Mouse (Mus musculus) stomach, embryonic 16.5 days (tissue): ENCODE measurements around the gene Rcan2. TPM values are rescaled to one million over a fixed set of nuclear protein-coding genes. Genes with fewer than 3 reads are reported as not detected.
A peak's percentile ranks its signal among the peaks of the same experiment; 100 is the strongest.

Experiments used
- ATAC-seq: fragments of 200-750 bp; cut with Nextera tagmentation; 2 replicates; pipeline ENCODE4 v1.8.0; 2017; ENCODE audit warnings: moderate number of reproducible peaks, moderate TSS enrichment; ENCODE audit not compliant: insufficient read depth, low FRiP score
- H3K27ac ChIP-seq: fragments of 300-500 bp; sonication (generic); 2 replicates; pipeline ENCODE4 v1.5.1; 2014; ENCODE audit warnings: low read length
- H3K27me3 ChIP-seq: fragments of 300-500 bp; sonication (generic); 2 replicates; pipeline ENCODE4 v1.6.1; 2014; ENCODE audit warnings: low read length, control low read depth, mixed read lengths; ENCODE audit not compliant: control insufficient read depth, insufficient read depth
- H3K36me3 ChIP-seq: fragments of 300-500 bp; sonication (generic); 2 replicates; pipeline ENCODE4 v1.6.1; 2014; ENCODE audit warnings: low read length; ENCODE audit not compliant: control insufficient read depth, insufficient read depth
- H3K4me1 ChIP-seq: fragments of 300-500 bp; sonication (generic); 2 replicates; pipeline ENCODE4 v1.6.1; 2014; ENCODE audit warnings: low read length, control low read depth, mixed read lengths; ENCODE audit not compliant: control insufficient read depth, insufficient read depth
- H3K4me2 ChIP-seq: fragments of 300-500 bp; sonication (generic); 2 replicates; pipeline ENCODE4 v1.6.1; 2014; ENCODE audit warnings: low read depth, low read length, mixed read lengths
- H3K4me3 ChIP-seq: fragments of 300-500 bp; sonication (generic); replicated peaks from 2 replicates; pipeline ENCODE4 v1.5.1; 2014; ENCODE audit warnings: mild to moderate bottlenecking, low read length
- H3K9ac ChIP-seq: fragments of 300-500 bp; sonication (generic); 2 replicates; pipeline ENCODE4 v1.6.1; 2014; ENCODE audit warnings: low read length
- H3K9me3 ChIP-seq: fragments of 300-500 bp; sonication (generic); replicated peaks from 2 replicates; pipeline ENCODE4 v1.6.1; 2016; ENCODE audit warnings: low read length, control low read depth; ENCODE audit not compliant: control insufficient read depth
- WGBS: fragments of 180-500 bp; shearing (Covaris S2); extraction: QIAGEN DNeasy Blood & Tissue Kit; methylation state at CpG from one replicate; pipeline ENCODE4 v1.1.7; 2014; 5-methylcytosine and 5-hydroxymethylcytosine counted together
- polyA plus RNA-seq: library from polyadenylated mRNA; unstranded; fragments of >200 nt; fragmentation: Nextera tagmentation; extraction: Ambion mirVana; gene quantifications from 2 replicates; pipeline ENCODE4 v1.2.1, GENCODE M21; 2015

Rcan2 gene
- polyA plus RNA-seq, 1 experiment from 2014 or later = 12.0 TPM

- H3K27me3 ChIP-seq = no peaks in the 10 kb centered on the region
- no peaks in the 10 kb centered on the region for H3K9me3 ChIP-seq
- no peak overlapping the region for H3K9ac ChIP-seq
- no peak overlapping the region for H3K4me3 ChIP-seq
- no peak overlapping the region for H3K27ac ChIP-seq
- no peak overlapping the region for H3K4me2 ChIP-seq
- peaks cover 3% of the 10 kb centered on the region; the same call in 1 of the 2 replicates for H3K4me1 ChIP-seq
- no peaks in the 10 kb centered on the region for H3K36me3 ChIP-seq
- ATAC-seq = no peak
Measured at GRCm38 (mm10) chr17:44026786-44027185, 225.6 kb downstream of the Rcan2 start.

GRCm38 (mm10) chr17:44027311-44027710, 226.2 kb downstream of the Rcan2 start:
- no peaks in the 10 kb centered on the region for H3K36me3 ChIP-seq
- WGBS = 80% methylated on average over 9 of the region's 9 CpGs
- no peaks in the 10 kb centered on the region for H3K9me3 ChIP-seq
- no peak for ATAC-seq
- no peak overlapping the region for H3K9ac ChIP-seq
- H3K27ac ChIP-seq = no peak overlapping the region
- H3K27me3 ChIP-seq = no peaks in the 10 kb centered on the region
- H3K4me2 ChIP-seq = no peak overlapping the region
- H3K4me1 ChIP-seq = peaks cover 3% of the 10 kb centered on the region; the same call in 1 of the 2 replicates
- H3K4me3 ChIP-seq = no peak overlapping the region

- WGBS = 57% methylated on average over 5 of the region's 5 CpGs
- Histone ChIP-seq H3K9me3 (no peaks in the 10 kb centered on the region), H3K36me3 (no peaks in the 10 kb centered on the region), H3K27me3 (no peaks in the 10 kb centered on the region), H3K27ac (no peak overlapping the region), H3K4me3 (no peak overlapping the region), H3K4me2 (no peak overlapping the region), H3K4me1 (peaks cover 3% of the 10 kb centered on the region; the same call in 1 of the 2 replicates), H3K9ac (no peak overlapping the region)
- ATAC-seq = no peak
Measured at GRCm38 (mm10) chr17:44029616-44030015, 228.5 kb downstream of the Rcan2 start.

- no peak overlapping the region for H3K4me3 ChIP-seq
- H3K9ac ChIP-seq = no peak overlapping the region
- peaks cover 3% of the 10 kb centered on the region; the same call in 1 of the 2 replicates for H3K4me1 ChIP-seq
- WGBS = 48% methylated on average over 3 of the region's 3 CpGs
- no peaks in the 10 kb centered on the region for H3K27me3 ChIP-seq
- H3K27ac ChIP-seq = 0 out of 2 replicates have a peak overlapping the region, but pooled peaks have one; percentile 12
- H3K4me2 ChIP-seq = no peak overlapping the region
- H3K9me3 ChIP-seq = no peaks in the 10 kb centered on the region
- no peak for ATAC-seq
- H3K36me3 ChIP-seq = no peaks in the 10 kb centered on the region
Measured at GRCm38 (mm10) chr17:44030776-44031587, 229.8 kb downstream of the Rcan2 start.

GRCm38 (mm10) chr17:44035005-44035404, 233.9 kb downstream of the Rcan2 start:
- no peak overlapping the region for H3K27ac ChIP-seq
- H3K4me1 ChIP-seq = peaks cover 3% of the 10 kb centered on the region; the same call in 1 of the 2 replicates
- H3K9me3 ChIP-seq = no peaks in the 10 kb centered on the region
- H3K36me3 ChIP-seq = no peaks in the 10 kb centered on the region
- no peak overlapping the region for H3K9ac ChIP-seq
- H3K4me2 ChIP-seq = no peak overlapping the region
- H3K27me3 ChIP-seq = no peaks in the 10 kb centered on the region
- 80% methylated on average over 1 of the region's 1 CpGs for WGBS
- H3K4me3 ChIP-seq = no peak overlapping the region
- ATAC-seq = no peak

GRCm38 (mm10) chr17:44038656-44039055, 237.5 kb downstream of the Rcan2 start:
- H3K4me3 ChIP-seq = no peak overlapping the region

GRCm38 (mm10) chr17:44040449-44040848, 239.3 kb downstream of the Rcan2 start:
- H3K4me3 ChIP-seq = no peak overlapping the region
- H3K9ac ChIP-seq = no peak overlapping the region
- no peaks in the 10 kb centered on the region for H3K27me3 ChIP-seq
- H3K4me1 ChIP-seq = no peaks in the 10 kb centered on the region
- WGBS = 89% methylated on average over 2 of the region's 2 CpGs
- no peak for ATAC-seq
- no peak overlapping the region for H3K27ac ChIP-seq
- no peak overlapping the region for H3K4me2 ChIP-seq
- H3K9me3 ChIP-seq = no peaks in the 10 kb centered on the region
- H3K36me3 ChIP-seq = no peaks in the 10 kb centered on the region

More at GRCm38 (mm10) chr17:44038656-44039055, 237.5 kb downstream of the Rcan2 start:
- H3K27ac ChIP-seq = no peak overlapping the region
- H3K9me3 ChIP-seq = no peaks in the 10 kb centered on the region
- WGBS = 63% methylated on average over 9 of the region's 9 CpGs
- H3K9ac ChIP-seq = no peak overlapping the region
- H3K4me1 ChIP-seq = no peaks in the 10 kb centered on the region
- no peaks in the 10 kb centered on the region for H3K27me3 ChIP-seq
- H3K4me2 ChIP-seq = no peak overlapping the region
- ATAC-seq = no peak
- no peaks in the 10 kb centered on the region for H3K36me3 ChIP-seq

GRCm38 (mm10) chr17:44042301-44042700, 241.2 kb downstream of the Rcan2 start:
- no peak overlapping the region for H3K4me3 ChIP-seq
- H3K36me3 ChIP-seq = no peaks in the 10 kb centered on the region
- no peak for ATAC-seq
- H3K4me2 ChIP-seq = no peak overlapping the region
- no peaks in the 10 kb centered on the region for H3K27me3 ChIP-seq
- H3K9ac ChIP-seq = no peak overlapping the region
- H3K4me1 ChIP-seq = no peaks in the 10 kb centered on the region
- H3K9me3 ChIP-seq = no peaks in the 10 kb centered on the region
- H3K27ac ChIP-seq = no peak overlapping the region
- WGBS = 74% methylated on average over 2 of the region's 2 CpGs

- H3K27me3 ChIP-seq = no peaks in the 10 kb centered on the region
- ATAC-seq = no peak
- H3K4me3 ChIP-seq = no peak overlapping the region
- H3K9me3 ChIP-seq = no peaks in the 10 kb centered on the region
- no peaks in the 10 kb centered on the region for H3K36me3 ChIP-seq
- no peak overlapping the region for H3K4me2 ChIP-seq
- H3K4me1 ChIP-seq = no peaks in the 10 kb centered on the region
- H3K9ac ChIP-seq = no peak overlapping the region
- 78% methylated on average over 8 of the region's 8 CpGs for WGBS
- no peak overlapping the region for H3K27ac ChIP-seq
Measured at GRCm38 (mm10) chr17:44042861-44043260, 241.7 kb downstream of the Rcan2 start.
